Mouse (Mus musculus) gastrocnemius, adult 2 months (tissue): ENCODE results near the gene Jpt1. TPM values are rescaled to one million over a fixed set of nuclear protein-coding genes. Genes with fewer than 3 reads are reported as not detected.
"Not testable (repeated sequence)": the region's sequence is repeated elsewhere in the genome, so short reads cannot be mapped to it uniquely, and the experiment has no call there.

Source experiments
- DNase-seq: peaks from one replicate; pipeline ENCODE4 v3.0.0; 2022
- H3K27ac ChIP-seq: fragments of 200-600 bp; 2 replicates; pipeline ENCODE4 v1.8.1; 2022; ENCODE audit warnings: mild to moderate bottlenecking
- H3K4me3 ChIP-seq: fragments of 200-600 bp; 2 replicates; pipeline ENCODE4 v1.8.1; 2022; ENCODE audit warnings: mild to moderate bottlenecking, moderate library complexity
- CTCF ChIP-seq: fragments of 200-600 bp; IDR thresholded peaks from 2 replicates; pipeline ENCODE4 v1.8.1; 2022; ENCODE audit warnings: antibody characterized with exemption, mild to moderate bottlenecking, moderate library complexity
- intact Hi-C: fragments of 180-260 bp; cut with DNase I; formaldehyde crosslinking; loops from one replicate; pipeline ENCODE4 v1.15.1; 2025
- total RNA-seq, 2 experiments: library from RNA; stranded (reverse); gene quantifications; 2 replicates each; pipeline ENCODE4 v1.2.3; 2021

The Jpt1 gene
- total RNA-seq, 2 experiments from 2014 or later = 38.4 to 40.9 TPM

DNA sequence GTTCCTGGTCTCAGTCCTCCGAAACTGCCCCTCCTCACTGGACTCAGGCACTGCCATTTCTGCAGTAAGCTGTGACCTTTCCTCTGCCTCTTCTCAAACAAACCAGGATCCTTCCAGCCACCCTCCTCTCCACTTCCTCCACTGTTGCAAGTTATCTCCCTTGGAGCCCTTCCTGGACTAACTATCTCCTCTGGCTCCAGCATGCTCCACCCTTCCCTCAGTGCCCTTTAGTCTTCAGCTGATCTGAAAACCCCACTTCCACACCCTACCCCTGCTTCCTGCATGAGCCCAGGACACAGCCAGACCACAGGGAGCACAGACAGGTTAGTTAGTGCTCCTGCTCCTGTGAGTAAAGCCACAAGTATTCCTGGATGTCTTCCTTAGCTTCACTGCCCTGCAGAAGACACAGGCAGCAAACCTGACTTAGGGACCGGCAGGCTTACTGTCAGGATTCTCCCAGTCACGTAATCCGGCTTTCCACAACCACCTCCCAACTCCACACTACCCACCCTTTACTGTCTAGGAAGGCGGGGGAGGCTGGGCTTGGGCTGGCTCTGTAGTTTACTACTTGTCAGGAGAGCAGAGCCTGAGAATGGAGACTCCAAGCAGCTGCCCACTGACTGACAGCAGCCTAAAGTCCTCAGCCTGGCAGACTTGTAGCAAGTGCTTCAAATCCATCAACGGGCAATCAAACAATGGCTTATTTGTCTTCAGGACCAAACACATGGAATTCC lies 4.2 kb downstream of the Jpt1 start:
- no peak for DNase-seq
- no peak for TF ChIP-seq CTCF
- intact Hi-C loops = no loop called here
- H3K4me3 ChIP-seq = no peak overlapping the region
- peak overlapping the region; percentile 52 for H3K27ac ChIP-seq

- intact Hi-C loops = no loop called here
- no peak for DNase-seq
- H3K4me3 ChIP-seq = no peak overlapping the region
- H3K27ac ChIP-seq = no peak overlapping the region
- TF ChIP-seq CTCF = no peak
Observed at GRCm38 (mm10) chr11:115508061-115508460, 6.1 kb downstream of the Jpt1 start.

DNA sequence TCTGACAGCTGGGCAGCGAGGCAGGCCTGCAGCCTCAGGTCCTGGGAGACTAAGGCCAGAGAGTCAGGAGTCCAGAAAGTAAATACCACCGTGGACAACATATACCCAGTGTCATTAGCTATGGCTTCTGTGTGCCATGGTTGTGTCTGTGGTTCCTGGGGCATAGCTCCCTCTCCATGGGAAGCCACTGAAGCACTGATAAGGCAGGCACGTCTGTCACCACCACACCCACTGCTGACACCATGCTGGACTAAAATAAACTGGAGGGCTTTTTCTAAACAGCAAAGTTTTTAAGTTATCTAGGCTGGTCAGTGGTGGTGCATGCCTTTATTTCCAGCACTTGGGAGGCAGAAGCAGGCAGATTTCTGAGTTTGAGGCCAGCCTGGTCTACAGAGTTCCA lies 7.6 kb downstream of the Jpt1 start:
- no peak overlapping the region for H3K4me3 ChIP-seq
- TF ChIP-seq CTCF = no peak
- no peak overlapping the region for H3K27ac ChIP-seq
- DNase-seq = no peak
- intact Hi-C loops = no loop called here

GRCm38 (mm10) chr11:115502636-115503035 lies 11.6 kb downstream of the Jpt1 start:
- Histone ChIP-seq H3K4me3 (no peak overlapping the region), H3K27ac (no peak overlapping the region)
- no peak for DNase-seq
- intact Hi-C loops = no loop called here
- no peak for TF ChIP-seq CTCF

- H3K4me3 ChIP-seq, intact Hi-C loops, H3K27ac ChIP-seq, DNase-seq: not testable (repeated sequence)
Observed at GRCm38 (mm10) chr11:115496559-115496958, 17.6 kb downstream of the Jpt1 start.

- H3K27ac ChIP-seq = peak overlapping the region; percentile 79
- no peak for DNase-seq
- intact Hi-C loops = loop anchor here (5.0 kb wide), 2 partner anchors 45 to 70 kb away; partner anchors contain the start of genes Nup85 and Sumo2
Observed at GRCm38 (mm10) chr11:115492387-115492786, 21.8 kb downstream of the Jpt1 start.

GRCm38 (mm10) chr11:115491356-115492083 lies 22.7 kb downstream of the Jpt1 start, which contains the start of gene Nt5c:
Nt5c (minus strand) TSS chr11:115491862.
- H3K27ac ChIP-seq = peak within 1 kb of the TSS; percentile 79
- peak within 1 kb of the TSS; percentile 94 for H3K4me3 ChIP-seq
- intact Hi-C loops = loop anchor here (2.0 to 5.0 kb wide), 3 partner anchors 21 to 71 kb away; partner anchors contain the start of genes Nup85 and Sumo2
- peak; percentile 85 for DNase-seq
- TF ChIP-seq CTCF = peak; percentile 83

More at GRCm38 (mm10) chr11:115492387-115492786, 21.8 kb downstream of the Jpt1 start:
- H3K4me3 ChIP-seq = peak overlapping the region; percentile 94
- no peak for TF ChIP-seq CTCF

- peak overlapping the region; percentile 79 for H3K27ac ChIP-seq
- intact Hi-C loops = loop anchor here (2.0 to 5.0 kb wide), 3 partner anchors 22 to 72 kb away; partner anchors contain the start of genes Nup85 and Sumo2
- peak overlapping the region; percentile 94 for H3K4me3 ChIP-seq
- TF ChIP-seq CTCF = no peak
- no peak for DNase-seq
Observed at GRCm38 (mm10) chr11:115490441-115491355, 23.5 kb downstream of the Jpt1 start.

DNA sequence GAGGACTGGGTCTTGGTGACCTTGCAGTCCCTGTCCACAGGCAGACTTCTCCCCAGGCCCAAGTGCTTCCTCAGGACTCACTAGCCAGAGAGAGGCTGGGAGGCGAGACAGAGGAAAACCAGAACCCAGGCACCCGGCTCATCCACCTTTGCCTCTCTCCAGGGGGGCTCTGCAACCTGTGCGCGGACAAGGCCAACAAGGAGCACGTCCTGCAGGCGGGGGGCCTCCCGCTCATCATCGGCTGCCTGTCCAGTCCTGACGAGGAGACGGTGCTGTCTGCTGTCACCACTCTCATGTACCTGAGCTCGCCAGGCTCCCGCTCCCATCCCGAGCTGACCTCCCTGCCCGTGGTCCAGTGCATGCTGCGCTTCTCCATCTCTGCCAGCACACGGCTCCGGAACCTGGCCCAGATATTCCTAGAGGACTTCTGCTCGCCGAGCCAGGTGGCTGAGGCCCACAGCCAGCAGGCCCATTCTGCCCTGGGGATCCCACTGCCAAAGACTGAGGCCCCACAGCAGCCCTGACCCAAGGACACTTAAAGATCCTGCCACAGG lies 25.6 kb downstream of the Jpt1 start:
- TF ChIP-seq CTCF = no peak
- Histone ChIP-seq H3K4me3 (no peak overlapping the region), H3K27ac (no peak overlapping the region)
- DNase-seq = no peak
- intact Hi-C loops = loop anchor here (10.0 kb wide), 1 partner anchor 226 kb away; no protein-coding TSS in a partner anchor

DNA sequence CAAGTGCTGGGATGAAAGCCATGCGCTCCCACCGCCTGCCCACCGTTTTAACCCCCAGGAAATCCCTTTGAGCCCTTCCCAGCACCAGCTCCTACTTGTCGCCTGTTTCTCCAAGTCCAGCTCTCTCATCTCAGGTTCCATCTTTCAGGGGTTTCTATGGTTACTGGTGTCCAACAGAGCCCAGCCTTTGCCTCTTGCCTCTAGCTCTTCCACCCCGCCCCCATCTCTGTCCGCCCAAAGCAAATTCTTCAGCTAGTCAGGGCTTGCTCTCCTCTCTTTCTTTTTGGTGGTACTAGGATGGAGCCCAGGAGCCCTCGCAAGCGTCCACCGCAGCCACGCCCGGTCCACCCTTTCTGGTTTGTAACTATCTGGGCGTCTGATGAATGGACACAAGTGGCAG lies 29.0 kb downstream of the Jpt1 start:
- no peak for TF ChIP-seq CTCF
- intact Hi-C loops = loop anchor here (10.0 kb wide), 1 partner anchor 230 kb away; no protein-coding TSS in a partner anchor
- H3K4me3 ChIP-seq = no peak overlapping the region
- DNase-seq = no peak
- H3K27ac ChIP-seq = no peak overlapping the region

DNA sequence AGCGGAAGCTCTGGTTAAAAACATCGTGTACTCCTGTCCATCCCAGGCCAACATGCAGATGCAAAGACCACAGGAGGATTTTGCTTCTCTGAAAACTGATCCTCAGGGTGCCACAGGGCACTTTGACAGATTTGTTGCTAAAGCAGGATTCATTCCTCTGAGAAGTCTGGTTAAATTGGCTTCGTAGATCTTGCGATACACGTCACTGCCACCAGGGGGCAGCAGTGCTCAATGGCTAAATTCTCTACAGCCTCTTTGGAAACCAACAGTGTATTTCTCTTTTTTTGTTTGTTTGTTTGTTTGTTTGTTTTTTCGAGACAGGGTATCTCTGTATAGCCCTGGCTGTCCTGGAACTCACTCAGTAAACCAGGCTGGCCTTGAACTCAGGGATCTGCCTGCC lies 30.5 kb downstream of the Jpt1 start:
- intact Hi-C loops = loop anchor here (5.0 to 10.0 kb wide), 2 partner anchors 129 to 231 kb away; partner anchors contain the start of gene Mif4gd
- peak overlapping the region; percentile 57 for H3K4me3 ChIP-seq
- H3K27ac ChIP-seq = peak overlapping the region; percentile 32
- TF ChIP-seq CTCF = peak; percentile 97
- DNase-seq = peak; percentile 75

DNA sequence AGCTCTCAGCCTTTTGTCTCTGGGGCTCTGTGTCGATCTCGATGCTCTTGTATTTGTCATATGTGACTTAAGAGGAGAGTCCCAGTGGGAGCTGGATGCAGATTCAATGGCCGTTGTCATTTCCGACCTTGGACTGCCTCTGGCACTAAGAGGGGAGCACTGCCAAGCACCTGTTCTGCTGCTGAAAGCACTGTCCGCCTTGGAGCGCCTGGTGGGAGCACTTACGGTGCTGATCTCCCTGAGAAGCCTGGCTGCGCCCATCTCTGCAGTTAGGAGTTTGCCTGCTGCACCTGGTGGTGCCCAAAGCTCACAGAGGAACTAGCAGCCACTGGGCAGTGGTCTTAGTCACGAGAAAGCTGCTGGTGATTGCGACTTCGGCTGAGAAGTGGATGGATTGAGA lies 30.9 kb downstream of the Jpt1 start:
- no peak for TF ChIP-seq CTCF
- Histone ChIP-seq H3K4me3 (peak overlapping the region; percentile 57), H3K27ac (peak overlapping the region; percentile 32)
- peak; percentile 67 for DNase-seq
- intact Hi-C loops = loop anchor here (5.0 to 10.0 kb wide), 2 partner anchors 129 to 232 kb away; partner anchors contain the start of gene Mif4gd
